Mouse (Mus musculus): ENCODE measurements around the gene Gm20388.

DNA sequence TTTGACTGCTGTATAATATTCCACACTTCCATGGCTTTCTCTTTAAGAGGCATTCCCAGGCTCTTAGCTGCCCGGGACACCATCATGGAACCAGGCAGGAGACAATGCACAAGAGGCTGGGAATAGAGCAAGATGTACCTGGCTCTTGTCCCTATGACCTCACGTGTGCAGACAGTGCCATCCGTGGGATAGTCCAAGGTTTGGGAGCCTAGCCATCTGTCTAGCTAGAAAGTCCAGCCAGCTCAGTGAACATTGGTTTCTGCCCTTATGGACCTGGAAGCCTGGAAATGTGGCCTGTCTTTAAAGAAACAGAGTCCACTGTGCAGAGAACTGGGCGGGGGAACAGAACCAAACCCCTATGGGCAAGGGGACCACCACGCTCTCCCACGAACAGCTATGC lies 107.1 kb downstream of the Gm20388 start:
- TF ChIP-seq POLR2A (IDR thresholded peaks at IDR 0.05; ENCODE audit: low read depth, low read length) (no peak), CTCF (conservative IDR thresholded peaks at IDR 0.05; ENCODE audit: insufficient read depth, insufficient read length, low read depth, low read length) (no peak)

Data from kidney, adult 2 months (tissue).